Mouse (Mus musculus): ENCODE measurements around the gene 2210016L21Rik. TPM values are rescaled to one million over a fixed set of nuclear protein-coding genes. Genes with fewer than 3 reads are reported as not detected.

2210016L21Rik gene
- 35.8 and 45.5 TPM in 2 replicates for polyA plus RNA-seq (2012)

DNA sequence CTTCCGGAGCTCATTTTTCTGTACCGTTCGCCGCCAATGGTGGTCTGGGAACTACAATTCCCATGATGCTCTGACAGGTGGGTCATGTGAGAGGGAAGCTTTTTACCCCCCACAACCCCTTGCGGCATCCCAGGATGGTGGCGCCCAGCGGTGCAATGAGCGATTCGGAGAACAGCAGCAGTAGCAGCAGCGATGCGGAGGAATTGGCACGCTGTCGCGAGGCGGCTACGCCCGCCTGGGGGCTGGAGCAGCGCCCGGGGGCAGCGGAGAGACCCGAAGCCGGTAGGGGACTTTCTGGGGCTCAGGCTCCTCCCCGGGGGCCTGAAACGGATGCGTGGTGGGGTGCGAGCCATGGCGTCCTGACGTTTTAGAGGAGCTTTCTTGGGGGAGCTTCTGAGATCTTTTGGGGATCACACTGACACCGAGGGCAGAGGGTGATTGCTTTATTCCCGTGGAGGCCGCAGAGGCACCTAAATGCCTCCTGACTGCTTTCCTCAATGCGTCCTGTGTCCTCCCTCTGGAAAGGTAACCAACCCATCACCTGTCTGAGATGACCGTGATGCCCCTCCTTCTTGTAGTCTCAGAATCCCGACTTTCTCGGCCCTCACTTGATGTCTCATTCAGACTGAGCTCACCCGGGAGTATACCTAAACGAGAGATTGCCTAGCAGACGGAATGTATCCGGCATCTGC, at the start of gene 2210016L21Rik:
Gene 2210016L21Rik, plus strand, starts transcription at position 85 of the 692 bp plus-strand sequence.

DNA sequence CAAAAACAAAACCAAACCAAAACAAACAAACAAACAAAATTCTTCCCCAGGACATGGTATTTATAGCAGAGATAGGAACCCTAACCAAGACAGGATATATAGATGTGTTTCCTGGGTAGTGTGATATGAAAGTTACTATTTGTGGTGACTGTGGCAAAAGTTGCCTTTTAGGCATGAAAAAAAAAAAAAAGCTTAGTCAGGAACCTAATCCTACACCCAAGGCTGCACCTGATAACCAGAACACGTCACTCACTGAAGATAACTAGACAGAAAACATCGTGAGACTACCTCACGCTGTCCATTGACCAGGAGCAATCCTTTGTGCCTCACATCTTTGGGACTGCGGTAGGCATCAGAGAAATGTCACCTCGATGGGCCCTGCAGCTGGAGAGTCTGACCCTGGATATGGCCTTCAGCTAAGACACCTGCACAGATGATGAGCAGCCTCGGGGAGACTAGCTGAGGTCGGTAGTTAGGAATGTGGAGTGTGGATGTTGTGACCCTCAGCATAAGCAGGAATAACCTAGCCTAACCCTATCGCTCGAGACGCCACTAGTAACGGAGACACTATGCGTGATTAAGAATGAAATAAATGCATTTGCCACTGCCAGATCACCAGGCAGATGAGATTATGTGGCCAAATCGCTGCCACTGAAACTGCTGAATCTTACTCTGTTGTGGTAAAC, 45.1 kb upstream of the 2210016L21Rik start, which contains the start of gene Oasl2:
Gene Oasl2, plus strand, starts transcription at position 249 of the 686 bp plus-strand sequence.

DNA sequence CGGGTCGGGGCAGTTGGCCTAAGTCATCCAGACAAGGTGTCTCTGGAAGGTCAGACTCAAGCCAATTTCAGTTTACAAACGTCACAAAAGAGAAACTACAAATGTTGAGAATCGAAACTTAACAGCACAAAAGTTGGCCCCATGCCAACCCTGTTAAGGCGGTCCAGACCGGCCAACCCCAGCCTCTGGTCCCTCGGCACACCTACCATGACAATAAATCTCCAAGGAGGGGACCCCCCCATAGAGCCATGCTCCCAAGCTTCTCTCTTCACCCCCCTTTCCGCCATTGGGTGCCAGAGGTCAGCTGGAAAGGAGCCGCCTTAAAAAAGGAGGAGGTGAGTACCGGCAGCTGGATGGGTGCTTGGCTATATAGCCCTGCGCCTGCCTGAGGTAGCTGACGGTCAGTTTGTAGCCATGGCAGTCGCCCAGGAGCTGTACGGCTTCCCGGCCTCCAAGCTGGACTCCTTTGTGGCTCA, 18.9 kb upstream of the 2210016L21Rik start, which contains the start of gene Oasl1:
Gene Oasl1, plus strand, starts transcription at position 243 of the 476 bp plus-strand sequence.

DNA sequence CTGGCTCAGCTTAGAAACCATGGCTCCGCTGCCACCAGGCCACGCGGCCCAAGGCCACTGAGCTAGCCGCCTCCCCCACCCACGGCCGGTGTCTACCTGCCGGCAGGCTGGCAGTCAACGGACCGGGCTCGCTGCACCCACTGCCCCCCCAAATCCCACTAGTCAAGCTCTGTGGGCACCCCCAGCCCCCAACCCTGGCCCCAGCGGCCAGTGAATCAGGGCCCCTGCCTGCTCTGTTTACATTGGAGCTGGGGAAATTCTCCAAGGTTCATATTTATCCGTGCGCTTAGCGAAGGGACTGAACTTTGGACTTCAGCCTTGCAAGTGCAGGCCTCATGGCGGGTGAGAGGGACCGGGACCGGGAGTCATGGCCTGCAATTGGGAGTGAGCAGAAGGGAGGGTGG, 28.9 kb downstream of the 2210016L21Rik start, which contains the start of gene Hnf1a:
Gene Hnf1a, minus strand, starts transcription at position 271 of the 404 bp plus-strand sequence.

Other genes starting within 250 kb of the 2210016L21Rik start
- 21.8 and 46.2 TPM in 2 replicates for gene Tchp, start 234.4 kb upstream of the 2210016L21Rik start, polyA plus RNA-seq (2012)
- 507 and 570 TPM in 2 replicates for gene Ankrd13a, start 167.5 kb upstream of the 2210016L21Rik start, polyA plus RNA-seq (2012)
- 231 and 237 TPM in 2 replicates for gene Git2, start 166.6 kb upstream of the 2210016L21Rik start, polyA plus RNA-seq (2012)
- 69.0 and 76.2 TPM in 2 replicates for gene 1500011B03Rik, start 118.7 kb upstream of the 2210016L21Rik start, polyA plus RNA-seq (2012)
- gene 4930519G04Rik, start 88.5 kb upstream of the 2210016L21Rik start, polyA plus RNA-seq (2012): not detected in 2 replicates
- gene Gm9936, start 83.5 kb upstream of the 2210016L21Rik start, polyA plus RNA-seq (2012): not detected in 2 replicates
- 6.6 and 8.3 TPM in 2 replicates for gene Oasl2, start 45.2 kb upstream of the 2210016L21Rik start, polyA plus RNA-seq (2012)
- 18.2 and 23.9 TPM in 2 replicates for gene Oasl1, start 18.9 kb upstream of the 2210016L21Rik start, polyA plus RNA-seq (2012)
- gene Hnf1a, start 28.9 kb downstream of the 2210016L21Rik start, polyA plus RNA-seq (2012): 0.18 TPM in 1 of 2 replicates, not detected in the other
- gene Sppl3, start 69.0 kb downstream of the 2210016L21Rik start, polyA plus RNA-seq (2012): 18.8 and 28.7 TPM in 2 replicates
- not detected in 2 replicates for gene Gm10401, start 156.1 kb downstream of the 2210016L21Rik start, polyA plus RNA-seq (2012)
- gene Acads, start 177.2 kb downstream of the 2210016L21Rik start, polyA plus RNA-seq (2012): 57.8 and 61.9 TPM in 2 replicates
- gene Unc119b, start 192.8 kb downstream of the 2210016L21Rik start, polyA plus RNA-seq (2012): 40.0 and 46.4 TPM in 2 replicates
- gene Mlec, start 216.0 kb downstream of the 2210016L21Rik start, polyA plus RNA-seq (2012): 66.7 and 90.8 TPM in 2 replicates

All from megakaryocyte-erythroid progenitor cell, adult 5 weeks (primary cell).